Mouse (Mus musculus) heart, embryonic 15.5 days (tissue): ENCODE measurements around the gene Gm11938. TPM values are rescaled to one million over a fixed set of nuclear protein-coding genes. Genes with fewer than 3 reads are reported as not detected.
"Not testable (repeated sequence)": the region's sequence is repeated elsewhere in the genome, so short reads cannot be mapped to it uniquely, and the experiment has no call there.

Experiments
- ATAC-seq: fragments of 200-750 bp; cut with Nextera tagmentation; replicated peaks from 2 replicates; pipeline ENCODE4 v1.8.0; 2017; ENCODE audit warnings: low read depth, moderate TSS enrichment; ENCODE audit not compliant: insufficient number of reproducible peaks, insufficient read depth, low FRiP score
- H3K27ac ChIP-seq: fragments of 300-500 bp; sonication (generic); 2 replicates; pipeline ENCODE4 v1.5.1; 2015; ENCODE audit warnings: mild to moderate bottlenecking, inconsistent platforms
- H3K27me3 ChIP-seq: fragments of 300-500 bp; sonication (generic); 2 replicates; pipeline ENCODE4 v1.6.1; 2015; ENCODE audit warnings: inconsistent platforms
- H3K36me3 ChIP-seq: fragments of 300-500 bp; sonication (generic); 2 replicates; pipeline ENCODE4 v1.6.1; 2015; ENCODE audit warnings: mild to moderate bottlenecking, inconsistent platforms
- H3K4me1 ChIP-seq: fragments of 300-500 bp; sonication (generic); replicated peaks from 2 replicates; pipeline ENCODE4 v1.6.1; 2015; ENCODE audit warnings: inconsistent platforms
- H3K4me2 ChIP-seq: fragments of 300-500 bp; sonication (generic); 2 replicates; pipeline ENCODE4 v1.6.1; 2015; ENCODE audit warnings: inconsistent platforms, mild to moderate bottlenecking, moderate library complexity
- H3K4me3 ChIP-seq: fragments of 300-500 bp; sonication (generic); 2 replicates; pipeline ENCODE4 v1.5.1; 2015; ENCODE audit warnings: mild to moderate bottlenecking, inconsistent platforms
- H3K9ac ChIP-seq: fragments of 300-500 bp; sonication (generic); 2 replicates; pipeline ENCODE4 v1.6.1; 2015; ENCODE audit warnings: mild to moderate bottlenecking, inconsistent platforms
- H3K9me3 ChIP-seq: fragments of 300-500 bp; sonication (generic); replicated peaks from 2 replicates; pipeline ENCODE4 v1.6.1; 2016; ENCODE audit warnings: inconsistent platforms
- WGBS: fragments of 180-500 bp; shearing (Covaris S2); methylation state at CpG from one replicate; pipeline ENCODE4 v1.1.7; 2015; ENCODE audit warnings: mixed read lengths; 5-methylcytosine and 5-hydroxymethylcytosine counted together
- polyA plus RNA-seq: library from polyadenylated mRNA; unstranded; fragments of >200 nt; fragmentation: Nextera tagmentation; extraction: Ambion mirVana; gene quantifications from 2 replicates; pipeline ENCODE4 v1.2.1, GENCODE M21; 2015

The Gm11938 gene
- polyA plus RNA-seq, result not detected in 2 replicates

- not testable (repeated sequence) for H3K36me3 ChIP-seq, H3K27me3 ChIP-seq, H3K4me3 ChIP-seq, H3K4me2 ChIP-seq, H3K9me3 ChIP-seq, H3K9ac ChIP-seq, H3K4me1 ChIP-seq, ATAC-seq, H3K27ac ChIP-seq
- 40% methylated on average over 1 of the region's 1 CpGs for WGBS
Observed at GRCm38 (mm10) chr11:99603208-99603607, at the start of gene Gm11938. Gene Gm11938 (minus strand): TSS chr11:99603308.

GRCm38 (mm10) chr11:99650136-99650535 lies 47.0 kb upstream of the Gm11938 start, which contains the start of gene Gm11555:
Gene Gm11555 (minus strand): TSS chr11:99650236.
- Histone ChIP-seq H3K27ac (no peak within 1 kb of the TSS), H3K27me3 (no peaks in the 10 kb centered on the region), H3K4me2 (no peak within 1 kb of the TSS), H3K9ac (no peak within 1 kb of the TSS), H3K9me3 (no peaks in the 10 kb centered on the region), H3K4me1 (no peaks in the 10 kb centered on the region), H3K4me3 (no peak within 1 kb of the TSS), H3K36me3 (no peaks in the 10 kb centered on the region)
- ATAC-seq, result no peak
- 73% methylated on average over 2 of the region's 2 CpGs for WGBS

- Histone ChIP-seq H3K27ac (no peak overlapping the region), H3K36me3 (no peaks in the 10 kb centered on the region), H3K27me3 (no peaks in the 10 kb centered on the region), H3K4me3 (no peak overlapping the region), H3K9ac (no peak overlapping the region), H3K9me3 (no peaks in the 10 kb centered on the region), H3K4me2 (no peak overlapping the region), H3K4me1 (no peaks in the 10 kb centered on the region)
- 77% methylated on average over 15 of the region's 15 CpGs for WGBS
- ATAC-seq, result no peak
Observed at GRCm38 (mm10) chr11:99646444-99646843, 43.3 kb upstream of the Gm11938 start.

- H3K27ac ChIP-seq, result no peak overlapping the region
- no peaks in the 10 kb centered on the region for H3K36me3 ChIP-seq
- H3K9me3 ChIP-seq, result no peaks in the 10 kb centered on the region
- H3K27me3 ChIP-seq, result no peaks in the 10 kb centered on the region
- H3K4me3 ChIP-seq, result no peak overlapping the region
- H3K9ac ChIP-seq, result no peak overlapping the region
- no peak overlapping the region for H3K4me2 ChIP-seq
- 70% methylated on average over 3 of the region's 3 CpGs for WGBS
- H3K4me1 ChIP-seq, result no peaks in the 10 kb centered on the region
- ATAC-seq, result no peak
Observed at GRCm38 (mm10) chr11:99644351-99644750, 41.2 kb upstream of the Gm11938 start.

GRCm38 (mm10) chr11:99643635-99644139 lies 40.6 kb upstream of the Gm11938 start, which contains the start of gene Krtap4-7:
Gene Krtap4-7 (minus strand): TSS chr11:99644089.
- not testable (repeated sequence) for H3K27me3 ChIP-seq, H3K36me3 ChIP-seq, H3K4me1 ChIP-seq, ATAC-seq, H3K4me2 ChIP-seq, H3K4me3 ChIP-seq, H3K27ac ChIP-seq, H3K9me3 ChIP-seq, H3K9ac ChIP-seq
- 74% methylated on average over 9 of the region's 9 CpGs for WGBS

GRCm38 (mm10) chr11:99640926-99641325 lies 37.8 kb upstream of the Gm11938 start:
- no peaks in the 10 kb centered on the region for H3K27me3 ChIP-seq
- no peak overlapping the region for H3K4me2 ChIP-seq
- ATAC-seq, result no peak
- no peaks in the 10 kb centered on the region for H3K36me3 ChIP-seq
- no peaks in the 10 kb centered on the region for H3K9me3 ChIP-seq
- 19% methylated on average over 1 of the region's 1 CpGs for WGBS
- no peak overlapping the region for H3K27ac ChIP-seq
- H3K9ac ChIP-seq, result no peak overlapping the region
- no peak overlapping the region for H3K4me3 ChIP-seq
- no peaks in the 10 kb centered on the region for H3K4me1 ChIP-seq

GRCm38 (mm10) chr11:99637086-99637485 lies 34.0 kb upstream of the Gm11938 start:
- whole genome bisulfite sequencing, result 42% methylated on average over 1 of the region's 1 CpGs
- Histone ChIP-seq H3K4me1 (no peaks in the 10 kb centered on the region), H3K36me3 (no peaks in the 10 kb centered on the region), H3K4me3 (no peak overlapping the region), H3K27ac (no peak overlapping the region), H3K27me3 (no peaks in the 10 kb centered on the region), H3K9me3 (no peaks in the 10 kb centered on the region), H3K9ac (no peak overlapping the region), H3K4me2 (no peak overlapping the region)
- ATAC-seq, result no peak

GRCm38 (mm10) chr11:99634653-99635134 lies 31.6 kb upstream of the Gm11938 start, which contains the start of gene Krtap4-2:
Gene Krtap4-2 (minus strand): TSS chr11:99635084.
- Histone ChIP-seq H3K9me3 (no peaks in the 10 kb centered on the region), H3K9ac (no peak within 1 kb of the TSS)
- WGBS, result 32% methylated on average over 8 of the region's 8 CpGs

GRCm38 (mm10) chr11:99633293-99633692 lies 30.2 kb upstream of the Gm11938 start:
- no peaks in the 10 kb centered on the region for H3K27me3 ChIP-seq
- H3K27ac ChIP-seq, result no peak overlapping the region
- 70% methylated on average over 2 of the region's 2 CpGs for whole genome bisulfite sequencing
- H3K4me2 ChIP-seq, result no peak overlapping the region
- no peaks in the 10 kb centered on the region for H3K9me3 ChIP-seq
- no peaks in the 10 kb centered on the region for H3K4me1 ChIP-seq
- no peak overlapping the region for H3K4me3 ChIP-seq
- no peak overlapping the region for H3K9ac ChIP-seq
- no peaks in the 10 kb centered on the region for H3K36me3 ChIP-seq
- ATAC-seq, result no peak

More at GRCm38 (mm10) chr11:99634653-99635134, 31.6 kb upstream of the Gm11938 start, which contains the start of gene Krtap4-2:
- no peak within 1 kb of the TSS for H3K27ac ChIP-seq
- no peaks in the 10 kb centered on the region for H3K27me3 ChIP-seq
- H3K4me2 ChIP-seq, result no peak within 1 kb of the TSS
- no peak within 1 kb of the TSS for H3K4me3 ChIP-seq
- H3K36me3 ChIP-seq, result no peaks in the 10 kb centered on the region
- H3K4me1 ChIP-seq, result no peaks in the 10 kb centered on the region
- no peak for ATAC-seq

- Histone ChIP-seq H3K4me2 (no peak overlapping the region), H3K27ac (no peak overlapping the region), H3K36me3 (no peaks in the 10 kb centered on the region), H3K9ac (no peak overlapping the region), H3K4me1 (no peaks in the 10 kb centered on the region), H3K9me3 (no peaks in the 10 kb centered on the region), H3K27me3 (no peaks in the 10 kb centered on the region), H3K4me3 (no peak overlapping the region)
- 68% methylated on average over 3 of the region's 3 CpGs for WGBS
- ATAC-seq, result no peak
Observed at GRCm38 (mm10) chr11:99630890-99631289, 27.8 kb upstream of the Gm11938 start.

- H3K27me3 ChIP-seq, result no peaks in the 10 kb centered on the region
- H3K4me1 ChIP-seq, result no peaks in the 10 kb centered on the region
- H3K4me3 ChIP-seq, result no peak within 1 kb of the TSS
- WGBS, result 79% methylated on average over 4 of the region's 4 CpGs
- H3K9ac ChIP-seq, result no peak within 1 kb of the TSS
- H3K9me3 ChIP-seq, result no peaks in the 10 kb centered on the region
- H3K27ac ChIP-seq, result no peak within 1 kb of the TSS
- no peak for ATAC-seq
- no peak within 1 kb of the TSS for H3K4me2 ChIP-seq
- H3K36me3 ChIP-seq, result no peaks in the 10 kb centered on the region
Observed at GRCm38 (mm10) chr11:99628138-99628537, 25.0 kb upstream of the Gm11938 start, which contains the start of gene Krtap4-1. Gene Krtap4-1 (minus strand): TSS chr11:99628238.

- H3K27me3 ChIP-seq, result no peaks in the 10 kb centered on the region
Observed at GRCm38 (mm10) chr11:99620335-99620734, 17.2 kb upstream of the Gm11938 start, which contains the start of gene Gm11562. Gene Gm11562 (minus strand): TSS chr11:99620435.

More at GRCm38 (mm10) chr11:99620335-99620734, 17.2 kb upstream of the Gm11938 start, which contains the start of gene Gm11562:
- H3K4me2 ChIP-seq, result no peak within 1 kb of the TSS
- ATAC-seq, result no peak
- H3K27ac ChIP-seq, result no peak within 1 kb of the TSS
- no peaks in the 10 kb centered on the region for H3K9me3 ChIP-seq
- no peak within 1 kb of the TSS for H3K4me3 ChIP-seq
- 74% methylated on average over 2 of the region's 2 CpGs for WGBS
- no peak within 1 kb of the TSS for H3K9ac ChIP-seq
- no peaks in the 10 kb centered on the region for H3K4me1 ChIP-seq
- no peaks in the 10 kb centered on the region for H3K36me3 ChIP-seq
